Mouse (Mus musculus) neural tube, embryonic 14.5 days (tissue): ENCODE data around the gene Rnf227. TPM values are rescaled to one million over a fixed set of nuclear protein-coding genes. Genes with fewer than 3 reads are reported as not detected.
A peak's percentile ranks its signal among the peaks of the same experiment; 100 is the strongest.

Experiments used
- ATAC-seq: fragments of 200-750 bp; cut with Nextera tagmentation; 2 replicates; pipeline ENCODE4 v1.8.0; 2017; ENCODE audit warnings: low read depth, mild to moderate bottlenecking, moderate TSS enrichment, moderate library complexity
- H3K27ac ChIP-seq: fragments of 300-500 bp; sonication (generic); 2 replicates; pipeline ENCODE4 v1.5.1; 2014; ENCODE audit warnings: low read depth, mild to moderate bottlenecking, control low read depth, low read length, moderate library complexity, mixed read lengths
- H3K27me3 ChIP-seq: fragments of 300-500 bp; sonication (generic); 2 replicates; pipeline ENCODE4 v1.6.1; 2014; ENCODE audit warnings: low read length; ENCODE audit not compliant: control insufficient read depth, insufficient read depth
- H3K36me3 ChIP-seq: fragments of 300-500 bp; sonication (generic); 2 replicates; pipeline ENCODE4 v1.6.1; 2014; ENCODE audit warnings: low read length, mixed read lengths; ENCODE audit not compliant: control insufficient read depth, insufficient read depth
- H3K4me1 ChIP-seq: fragments of 300-500 bp; sonication (generic); 2 replicates; pipeline ENCODE4 v1.6.1; 2014; ENCODE audit warnings: low read length; ENCODE audit not compliant: control insufficient read depth, insufficient read depth
- H3K4me2 ChIP-seq: fragments of 300-500 bp; sonication (generic); 2 replicates; pipeline ENCODE4 v1.6.1; 2014; ENCODE audit warnings: mild to moderate bottlenecking, low read depth, low read length, control low read depth
- H3K4me3 ChIP-seq: fragments of 300-500 bp; sonication (generic); 2 replicates; pipeline ENCODE4 v1.5.1; 2014; ENCODE audit warnings: low read depth, low read length, control low read depth, mixed read lengths
- H3K9ac ChIP-seq: fragments of 300-500 bp; sonication (generic); replicated peaks from 2 replicates; pipeline ENCODE4 v1.6.1; 2014; ENCODE audit warnings: low read depth, mild to moderate bottlenecking, control low read depth, low read length, mixed read lengths
- H3K9me3 ChIP-seq: fragments of 300-500 bp; sonication (generic); 2 replicates; pipeline ENCODE4 v1.6.1; 2016; ENCODE audit warnings: low read length; ENCODE audit not compliant: control insufficient read depth
- whole genome bisulfite sequencing: fragments of 180-500 bp; shearing (Covaris S2); extraction: QIAGEN DNeasy Blood & Tissue Kit; methylation state at CpG from one replicate; pipeline ENCODE4 v1.1.7; 2014; 5-methylcytosine and 5-hydroxymethylcytosine counted together
- polyA plus RNA-seq: library from polyadenylated mRNA; unstranded; fragments of >200 nt; fragmentation: Nextera tagmentation; extraction: Ambion mirVana; gene quantifications from 2 replicates; pipeline ENCODE4 v1.2.1, GENCODE M21; 2014

Gene Rnf227
- polyA plus RNA-seq, 1 experiment from 2014 or later = 260 TPM

GRCm38 (mm10) chr11:69346441-69346840 lies 6.2 kb downstream of the Rnf227 start:
- 94% methylated on average over 25 of the region's 26 CpGs for WGBS
- Histone ChIP-seq H3K4me1 (peaks cover 6% of the 10 kb centered on the region), H3K4me2 (no peak overlapping the region), H3K9me3 (no peaks in the 10 kb centered on the region), H3K27ac (no peak overlapping the region), H3K9ac (no peak overlapping the region), H3K36me3 (peaks cover 76% of the 10 kb centered on the region), H3K27me3 (no peaks in the 10 kb centered on the region), H3K4me3 (no peak overlapping the region)
- ATAC-seq = no peak

- 89% methylated on average over 5 of the region's 5 CpGs for WGBS
- H3K36me3 ChIP-seq = peaks cover 96% of the 10 kb centered on the region
- H3K4me1 ChIP-seq = no peaks in the 10 kb centered on the region
- no peak overlapping the region for H3K9ac ChIP-seq
- H3K4me2 ChIP-seq = no peak overlapping the region
- H3K9me3 ChIP-seq = no peaks in the 10 kb centered on the region
- no peak overlapping the region for H3K4me3 ChIP-seq
- no peak overlapping the region for H3K27ac ChIP-seq
- no peak for ATAC-seq
- H3K27me3 ChIP-seq = no peaks in the 10 kb centered on the region
These were observed 16.3 kb downstream of the Rnf227 start for GRCm38 (mm10) chr11:69356544-69356943.

GRCm38 (mm10) chr11:69357690-69358089 lies 17.4 kb downstream of the Rnf227 start:
- H3K4me3 ChIP-seq = no peak overlapping the region
- no peaks in the 10 kb centered on the region for H3K9me3 ChIP-seq
- no peak overlapping the region for H3K27ac ChIP-seq
- H3K36me3 ChIP-seq = peaks cover 94% of the 10 kb centered on the region
- no peak overlapping the region for H3K4me2 ChIP-seq
- no peak overlapping the region for H3K9ac ChIP-seq
- H3K4me1 ChIP-seq = no peaks in the 10 kb centered on the region
- no peaks in the 10 kb centered on the region for H3K27me3 ChIP-seq
- 96% methylated on average over 12 of the region's 12 CpGs for WGBS
- no peak for ATAC-seq

GRCm38 (mm10) chr11:69362021-69362420 lies 21.8 kb downstream of the Rnf227 start:
- no peaks in the 10 kb centered on the region for H3K9me3 ChIP-seq
- WGBS = 46% methylated on average over 7 of the region's 7 CpGs
- H3K9ac ChIP-seq = no peak overlapping the region
- H3K4me3 ChIP-seq = no peak overlapping the region
- peaks cover 63% of the 10 kb centered on the region for H3K36me3 ChIP-seq
- peaks cover 23% of the 10 kb centered on the region for H3K4me1 ChIP-seq
- H3K27ac ChIP-seq = no peak overlapping the region
- no peak for ATAC-seq
- no peak overlapping the region for H3K4me2 ChIP-seq
- H3K27me3 ChIP-seq = no peaks in the 10 kb centered on the region

GRCm38 (mm10) chr11:69362479-69362878 lies 22.2 kb downstream of the Rnf227 start:
- Histone ChIP-seq H3K4me2 (no peak overlapping the region), H3K4me3 (no peak overlapping the region), H3K4me1 (peaks cover 26% of the 10 kb centered on the region), H3K36me3 (peaks cover 59% of the 10 kb centered on the region), H3K27ac (no peak overlapping the region), H3K9ac (no peak overlapping the region), H3K27me3 (no peaks in the 10 kb centered on the region), H3K9me3 (no peaks in the 10 kb centered on the region)
- no peak for ATAC-seq
- 94% methylated on average over 2 of the region's 2 CpGs for WGBS

GRCm38 (mm10) chr11:69364376-69364775 lies 24.1 kb downstream of the Rnf227 start:
- H3K4me1 ChIP-seq = peaks cover 31% of the 10 kb centered on the region
- H3K36me3 ChIP-seq = peaks cover 40% of the 10 kb centered on the region
- H3K4me3 ChIP-seq = no peak overlapping the region
- H3K9me3 ChIP-seq = no peaks in the 10 kb centered on the region
- WGBS = 49% methylated on average over 8 of the region's 8 CpGs
- no peak for ATAC-seq
- H3K9ac ChIP-seq = no peak overlapping the region
- H3K27me3 ChIP-seq = no peaks in the 10 kb centered on the region
- H3K4me2 ChIP-seq = peak overlapping the region; percentile 98; the same call in 1 of the 2 replicates
- H3K27ac ChIP-seq = peak overlapping the region; percentile 100

- no peaks in the 10 kb centered on the region for H3K27me3 ChIP-seq
- peaks cover 35% of the 10 kb centered on the region for H3K4me1 ChIP-seq
- ATAC-seq = peak; percentile 47; the same call in 1 of the 2 replicates
- H3K9ac ChIP-seq = peak overlapping the region; percentile 63; the same call in 1 of the 2 replicates
- H3K9me3 ChIP-seq = no peaks in the 10 kb centered on the region
- H3K4me3 ChIP-seq = peak overlapping the region; percentile 85; the same call in 1 of the 2 replicates
- 0% methylated on average over 6 of the region's 6 CpGs for WGBS
- peak overlapping the region; percentile 98; the same call in 1 of the 2 replicates for H3K4me2 ChIP-seq
- peaks cover 35% of the 10 kb centered on the region for H3K36me3 ChIP-seq
- H3K27ac ChIP-seq = peak overlapping the region; percentile 100
These were observed 24.6 kb downstream of the Rnf227 start for GRCm38 (mm10) chr11:69364910-69365309.

- Histone ChIP-seq H3K4me3 (peak overlapping the region; percentile 85), H3K9ac (peak overlapping the region; percentile 63), H3K27me3 (no peaks in the 10 kb centered on the region), H3K9me3 (no peaks in the 10 kb centered on the region), H3K4me1 (peaks cover 39% of the 10 kb centered on the region), H3K27ac (peak overlapping the region; percentile 100), H3K36me3 (peaks cover 27% of the 10 kb centered on the region), H3K4me2 (peak overlapping the region; percentile 98)
- WGBS = 23% methylated on average over 6 of the region's 6 CpGs
- ATAC-seq = no peak
These were observed 25.5 kb downstream of the Rnf227 start for GRCm38 (mm10) chr11:69365722-69366121.

- H3K4me2 ChIP-seq = peak overlapping the region; percentile 98
- no peaks in the 10 kb centered on the region for H3K9me3 ChIP-seq
- no peaks in the 10 kb centered on the region for H3K27me3 ChIP-seq
- H3K4me1 ChIP-seq = peaks cover 44% of the 10 kb centered on the region
- H3K27ac ChIP-seq = peak overlapping the region; percentile 100
- peak overlapping the region; percentile 85 for H3K4me3 ChIP-seq
- H3K9ac ChIP-seq = peak overlapping the region; percentile 100
- H3K36me3 ChIP-seq = peaks cover 21% of the 10 kb centered on the region
- ATAC-seq = peak; percentile 88
- under 1% methylated on average over 26 of the region's 26 CpGs for WGBS
These were observed 26.0 kb downstream of the Rnf227 start for GRCm38 (mm10) chr11:69366157-69366854.
